Mouse (Mus musculus) limb, embryonic 10.5 days (tissue): ENCODE results near the gene Clic4. TPM values are rescaled to one million over a fixed set of nuclear protein-coding genes. Genes with fewer than 3 reads are reported as not detected.
A peak's percentile ranks its signal among the peaks of the same experiment; 100 is the strongest.

Source experiments
- DNase-seq: peaks from one replicate; pipeline ENCODE4 v3.0.0-alpha.2; 2017; ENCODE audit warnings: low spot score
- H3K27ac ChIP-seq: fragments of 300-500 bp; sonication (generic); 2 replicates; pipeline ENCODE4 v1.5.1; 2016; ENCODE audit warnings: mild to moderate bottlenecking
- H3K27me3 ChIP-seq: fragments of 300-500 bp; sonication (generic); 2 replicates; pipeline ENCODE4 v1.6.1; 2016; ENCODE audit warnings: low read depth, mild to moderate bottlenecking; ENCODE audit not compliant: poor library complexity, severe bottlenecking
- H3K36me3 ChIP-seq: fragments of 300-500 bp; sonication (generic); 2 replicates; pipeline ENCODE4 v1.6.1; 2016; ENCODE audit warnings: mild to moderate bottlenecking, moderate library complexity
- H3K4me1 ChIP-seq: fragments of 300-500 bp; sonication (generic); 2 replicates; pipeline ENCODE4 v1.6.1; 2016
- H3K4me3 ChIP-seq: fragments of 300-500 bp; sonication (generic); 2 replicates; pipeline ENCODE4 v1.5.1; 2016; ENCODE audit warnings: mild to moderate bottlenecking, moderate library complexity
- H3K9me3 ChIP-seq: fragments of 300-500 bp; sonication (generic); replicated peaks from 2 replicates; pipeline ENCODE4 v1.6.1; 2016; ENCODE audit warnings: mild to moderate bottlenecking
- WGBS: fragments of 180-500 bp; shearing (Covaris S2); methylation state at CpG from one replicate; pipeline ENCODE4 v1.1.7; 2016; 5-methylcytosine and 5-hydroxymethylcytosine counted together
- polyA plus RNA-seq: library from polyadenylated mRNA; unstranded; fragments of >200 nt; fragmentation: Nextera tagmentation; extraction: Ambion mirVana; gene quantifications from 2 replicates; pipeline ENCODE4 v1.2.1, GENCODE M21; 2016

Clic4 gene
- polyA plus RNA-seq, 1 experiment from 2014 or later: 220 TPM

- Histone ChIP-seq H3K27ac (no peak overlapping the region), H3K4me1 (no peaks in the 10 kb centered on the region), H3K36me3 (peaks cover 77% of the 10 kb centered on the region), H3K27me3 (no peaks in the 10 kb centered on the region), H3K9me3 (no peaks in the 10 kb centered on the region), H3K4me3 (no peak overlapping the region)
- WGBS: 78% methylated on average over 8 of the region's 8 CpGs
- DNase-seq: no peak
Observed at GRCm38 (mm10) chr4:135235546-135235945, 37.1 kb downstream of the Clic4 start.

- H3K36me3 ChIP-seq: peaks cover 56% of the 10 kb centered on the region
- H3K9me3 ChIP-seq: no peaks in the 10 kb centered on the region
- no peak overlapping the region for H3K4me3 ChIP-seq
- no peaks in the 10 kb centered on the region for H3K27me3 ChIP-seq
- DNase-seq: no peak
- WGBS: 55% methylated on average over 5 of the region's 5 CpGs
- no peak overlapping the region for H3K27ac ChIP-seq
- H3K4me1 ChIP-seq: no peaks in the 10 kb centered on the region
Observed at GRCm38 (mm10) chr4:135232563-135232962, 40.1 kb downstream of the Clic4 start.

DNA sequence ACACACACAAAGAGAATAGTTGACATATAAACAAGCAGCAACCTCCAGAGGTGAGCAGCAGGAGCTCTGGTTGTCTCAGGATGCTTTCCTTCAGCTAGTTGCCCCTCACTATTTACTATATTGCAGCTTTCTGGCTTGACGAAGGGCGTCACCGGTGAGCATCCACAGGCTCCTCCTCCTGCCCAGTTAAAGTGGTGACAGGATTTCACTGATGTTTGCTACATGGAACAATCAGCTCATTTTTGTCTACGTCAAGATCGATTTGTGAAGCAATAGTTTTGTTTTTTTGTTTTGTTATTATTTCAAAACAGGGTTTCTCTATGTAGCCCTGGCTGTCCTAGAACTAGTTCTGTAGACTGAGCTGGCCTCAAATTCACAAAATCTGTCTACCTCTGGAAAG, 41.1 kb downstream of the Clic4 start:
- DNase-seq: no peak
- Histone ChIP-seq H3K4me1 (no peaks in the 10 kb centered on the region), H3K4me3 (no peak overlapping the region), H3K36me3 (peaks cover 47% of the 10 kb centered on the region), H3K27ac (no peak overlapping the region), H3K9me3 (no peaks in the 10 kb centered on the region), H3K27me3 (no peaks in the 10 kb centered on the region)
- 72% methylated on average over 5 of the region's 5 CpGs for WGBS

DNA sequence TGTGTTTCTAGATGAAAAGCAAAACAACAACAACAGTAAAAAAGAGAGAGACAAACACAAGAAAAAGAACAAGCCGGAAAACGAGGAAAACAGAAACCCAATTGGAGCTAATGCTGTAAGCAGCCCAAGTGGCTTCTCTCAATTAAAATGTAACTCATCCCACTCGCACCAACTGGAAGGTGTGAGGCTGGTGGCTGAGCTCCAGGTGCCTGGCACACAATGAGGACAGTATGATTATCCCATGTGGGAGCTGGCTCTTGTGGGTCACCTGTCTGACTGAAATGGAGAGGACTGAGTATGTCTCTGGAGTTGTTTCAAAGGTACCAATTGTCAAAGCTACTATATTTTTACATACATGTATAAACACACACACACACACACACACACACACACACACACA, 41.5 kb downstream of the Clic4 start:
- DNase-seq: no peak
- Histone ChIP-seq H3K4me1 (no peaks in the 10 kb centered on the region), H3K27ac (no peak overlapping the region), H3K4me3 (no peak overlapping the region), H3K27me3 (no peaks in the 10 kb centered on the region), H3K9me3 (no peaks in the 10 kb centered on the region), H3K36me3 (peaks cover 47% of the 10 kb centered on the region)
- 73% methylated on average over 3 of the region's 3 CpGs for WGBS

GRCm38 (mm10) chr4:135230661-135231060, 42.0 kb downstream of the Clic4 start:
- DNase-seq: no peak
- Histone ChIP-seq H3K4me3 (no peak overlapping the region), H3K27me3 (no peaks in the 10 kb centered on the region), H3K9me3 (no peaks in the 10 kb centered on the region), H3K27ac (no peak overlapping the region), H3K4me1 (no peaks in the 10 kb centered on the region), H3K36me3 (peaks cover 49% of the 10 kb centered on the region)
- 55% methylated on average over 5 of the region's 5 CpGs for WGBS

DNA sequence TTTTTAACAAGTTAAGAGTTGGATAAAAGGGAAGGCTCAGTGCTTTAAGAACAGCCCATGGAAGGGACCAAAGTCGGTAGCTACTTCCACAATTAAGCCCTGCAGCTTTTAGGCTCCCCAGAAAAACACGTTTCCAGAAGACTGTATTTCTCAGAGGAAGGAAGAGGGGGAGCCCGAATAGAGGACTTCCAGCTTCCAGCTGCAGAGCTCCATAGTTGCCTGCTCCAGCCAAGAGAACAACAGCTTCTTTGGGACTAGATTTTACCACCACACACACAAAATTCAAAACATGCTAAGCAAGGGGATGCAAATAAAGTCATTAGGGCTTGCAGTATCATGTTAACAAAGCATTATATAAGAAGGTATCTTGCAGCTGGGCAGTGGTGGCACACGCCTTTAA, 42.7 kb downstream of the Clic4 start:
- Histone ChIP-seq H3K36me3 (peaks cover 49% of the 10 kb centered on the region), H3K27ac (no peak overlapping the region), H3K4me3 (no peak overlapping the region), H3K9me3 (no peaks in the 10 kb centered on the region), H3K27me3 (no peaks in the 10 kb centered on the region), H3K4me1 (no peaks in the 10 kb centered on the region)
- DNase-seq: no peak
- WGBS: 88% methylated on average over 4 of the region's 4 CpGs

DNA sequence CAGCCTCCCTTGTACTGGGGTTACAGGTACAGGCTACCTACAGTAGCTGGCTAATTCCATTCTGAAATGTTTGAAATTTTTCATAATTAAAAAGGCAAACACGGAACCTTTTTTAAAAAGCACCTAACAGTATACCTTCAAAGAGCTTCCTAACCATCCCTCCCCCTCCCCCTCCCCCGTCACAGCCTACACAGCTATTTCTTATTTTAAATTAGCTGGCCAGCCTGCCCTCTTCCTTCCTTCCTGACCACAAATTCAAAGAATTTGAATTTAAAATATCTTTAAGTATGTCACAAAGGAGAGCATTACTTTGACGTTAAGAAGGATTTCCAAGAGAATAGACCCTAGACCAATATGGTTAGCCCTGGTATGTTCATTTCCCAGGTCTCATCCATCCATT, 44.5 kb downstream of the Clic4 start:
- no peaks in the 10 kb centered on the region for H3K4me1 ChIP-seq
- no peak for DNase-seq
- no peaks in the 10 kb centered on the region for H3K27me3 ChIP-seq
- 90% methylated on average over 3 of the region's 3 CpGs for WGBS
- no peaks in the 10 kb centered on the region for H3K9me3 ChIP-seq
- no peak overlapping the region for H3K27ac ChIP-seq
- H3K36me3 ChIP-seq: peaks cover 50% of the 10 kb centered on the region
- no peak overlapping the region for H3K4me3 ChIP-seq

- Histone ChIP-seq H3K27me3 (no peaks in the 10 kb centered on the region), H3K4me1 (no peaks in the 10 kb centered on the region), H3K9me3 (no peaks in the 10 kb centered on the region), H3K4me3 (no peak overlapping the region), H3K36me3 (peaks cover 65% of the 10 kb centered on the region), H3K27ac (no peak overlapping the region)
- 94% methylated on average over 12 of the region's 12 CpGs for WGBS
- DNase-seq: no peak
Observed at GRCm38 (mm10) chr4:135226008-135226667, 46.5 kb downstream of the Clic4 start.

GRCm38 (mm10) chr4:135223808-135224207, 48.8 kb downstream of the Clic4 start:
- no peaks in the 10 kb centered on the region for H3K4me1 ChIP-seq
- H3K9me3 ChIP-seq: no peaks in the 10 kb centered on the region
- 90% methylated on average over 9 of the region's 9 CpGs for WGBS
- H3K27ac ChIP-seq: no peak overlapping the region
- no peak overlapping the region for H3K4me3 ChIP-seq
- peaks cover 75% of the 10 kb centered on the region for H3K36me3 ChIP-seq
- no peaks in the 10 kb centered on the region for H3K27me3 ChIP-seq
- no peak for DNase-seq

DNA sequence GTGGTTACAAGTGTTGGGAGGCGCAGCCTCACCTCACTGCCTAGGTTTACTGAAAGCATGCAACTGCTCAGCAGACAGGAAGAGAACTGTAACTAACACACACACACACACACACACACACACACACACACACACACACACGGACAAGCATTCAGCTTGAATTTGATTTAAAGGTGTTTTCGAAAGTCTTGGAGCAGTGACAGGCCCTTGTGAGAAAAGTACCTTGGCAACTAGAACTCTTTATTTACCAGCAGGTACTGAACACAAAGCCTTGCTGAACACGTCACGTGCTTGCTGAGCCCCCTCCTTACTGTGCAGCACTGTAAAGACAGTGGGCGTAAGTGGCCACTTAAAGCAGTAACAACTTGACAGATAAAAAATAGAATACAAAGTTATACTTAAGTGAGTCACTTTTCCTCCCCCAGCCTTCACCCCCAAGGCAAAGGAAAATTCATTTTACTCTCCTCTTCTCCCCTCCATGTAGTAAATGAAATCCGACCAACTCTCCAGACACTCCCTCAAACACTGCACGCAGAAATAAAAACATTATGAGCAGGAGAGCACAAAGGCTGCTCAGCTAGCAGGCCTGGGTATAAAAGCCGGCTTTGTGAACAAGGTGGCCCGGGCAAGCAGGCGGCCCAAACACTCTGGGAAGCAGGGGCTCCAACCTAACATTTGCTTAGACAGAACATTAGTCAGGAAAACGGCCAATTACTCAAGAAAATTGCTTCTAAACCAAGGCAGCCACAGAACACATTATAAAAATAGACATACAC, 50.8 kb downstream of the Clic4 start:
- H3K27ac ChIP-seq: no peak overlapping the region
- H3K4me3 ChIP-seq: no peak overlapping the region
- WGBS: 86% methylated on average over 12 of the region's 12 CpGs
- no peak for DNase-seq
- H3K4me1 ChIP-seq: no peaks in the 10 kb centered on the region
- no peaks in the 10 kb centered on the region for H3K9me3 ChIP-seq
- no peaks in the 10 kb centered on the region for H3K27me3 ChIP-seq
- peaks cover 94% of the 10 kb centered on the region for H3K36me3 ChIP-seq

DNA sequence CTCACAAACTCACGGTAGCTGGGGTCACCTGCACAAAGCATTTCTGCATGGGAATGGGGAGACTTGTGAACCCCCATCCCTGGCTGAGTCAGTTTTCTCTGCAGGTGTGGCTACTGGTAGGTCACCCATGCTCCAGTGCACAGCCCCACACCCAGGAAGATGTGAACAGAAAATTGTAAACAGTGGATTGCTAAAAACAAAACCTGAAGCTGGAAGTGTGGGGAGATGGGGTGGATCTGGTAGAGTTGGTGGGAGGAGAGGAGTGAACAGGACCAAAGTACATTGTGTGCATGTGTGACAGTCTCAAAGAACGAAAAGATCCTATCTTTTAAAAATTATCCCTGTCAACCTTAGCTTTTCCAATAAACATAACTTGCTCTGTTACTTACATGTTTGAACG, 52.0 kb downstream of the Clic4 start:
- no peaks in the 10 kb centered on the region for H3K9me3 ChIP-seq
- H3K27me3 ChIP-seq: no peaks in the 10 kb centered on the region
- peaks cover 95% of the 10 kb centered on the region for H3K36me3 ChIP-seq
- H3K27ac ChIP-seq: no peak overlapping the region
- 92% methylated on average over 3 of the region's 3 CpGs for WGBS
- no peak overlapping the region for H3K4me3 ChIP-seq
- DNase-seq: no peak
- no peaks in the 10 kb centered on the region for H3K4me1 ChIP-seq

GRCm38 (mm10) chr4:135219652-135220051, 53.0 kb downstream of the Clic4 start:
- WGBS: 64% methylated on average over 4 of the region's 4 CpGs
- Histone ChIP-seq H3K36me3 (peaks cover 95% of the 10 kb centered on the region), H3K4me3 (no peak overlapping the region), H3K4me1 (no peaks in the 10 kb centered on the region), H3K27ac (no peak overlapping the region), H3K9me3 (no peaks in the 10 kb centered on the region), H3K27me3 (no peaks in the 10 kb centered on the region)
- peak; percentile 75 for DNase-seq

GRCm38 (mm10) chr4:135209846-135210245, 62.8 kb downstream of the Clic4 start:
- DNase-seq: no peak
- H3K4me1 ChIP-seq: peaks cover 6% of the 10 kb centered on the region
- H3K27ac ChIP-seq: no peak overlapping the region
- WGBS: 69% methylated on average over 2 of the region's 2 CpGs
- peaks cover 26% of the 10 kb centered on the region for H3K27me3 ChIP-seq
- no peaks in the 10 kb centered on the region; the same call in 1 of the 2 replicates for H3K9me3 ChIP-seq
- no peak overlapping the region for H3K4me3 ChIP-seq
- peaks cover 35% of the 10 kb centered on the region for H3K36me3 ChIP-seq
